Mouse (Mus musculus) midbrain, embryonic 12.5 days (tissue): Measurements from ENCODE around the gene Zmat1. TPM values are rescaled to one million over a fixed set of nuclear protein-coding genes. Genes with fewer than 3 reads are reported as not detected.

Experiments
- ATAC-seq: fragments of 200-750 bp; cut with Nextera tagmentation; 2 replicates; pipeline ENCODE4 v1.8.0; 2017; ENCODE audit warnings: low read depth, moderate TSS enrichment, moderate library complexity; ENCODE audit not compliant: low FRiP score
- H3K27ac ChIP-seq: fragments of 300-500 bp; sonication (generic); replicated peaks from 2 replicates; pipeline ENCODE4 v1.5.1; 2016; ENCODE audit warnings: mild to moderate bottlenecking
- H3K27me3 ChIP-seq: fragments of 300-500 bp; sonication (generic); 2 replicates; pipeline ENCODE4 v1.6.1; 2016; ENCODE audit warnings: mild to moderate bottlenecking
- H3K36me3 ChIP-seq: fragments of 300-500 bp; sonication (generic); 2 replicates; pipeline ENCODE4 v1.6.1; 2016
- H3K4me1 ChIP-seq: fragments of 300-500 bp; sonication (generic); 2 replicates; pipeline ENCODE4 v1.6.1; 2016
- H3K4me2 ChIP-seq: fragments of 300-500 bp; sonication (generic); replicated peaks from 2 replicates; pipeline ENCODE4 v1.6.1; 2016; ENCODE audit warnings: mild to moderate bottlenecking, moderate library complexity
- H3K4me3 ChIP-seq: fragments of 300-500 bp; sonication (generic); 2 replicates; pipeline ENCODE4 v1.5.1; 2016; ENCODE audit warnings: mild to moderate bottlenecking
- H3K9ac ChIP-seq: fragments of 300-500 bp; sonication (generic); replicated peaks from 2 replicates; pipeline ENCODE4 v1.6.1; 2016; ENCODE audit warnings: mild to moderate bottlenecking, moderate library complexity
- H3K9me3 ChIP-seq: fragments of 300-500 bp; sonication (generic); 2 replicates; pipeline ENCODE4 v1.6.1; 2016; ENCODE audit warnings: mild to moderate bottlenecking
- WGBS: fragments of 180-500 bp; shearing (Covaris S2); methylation state at CpG from one replicate; pipeline ENCODE4 v1.1.7; 2016; 5-methylcytosine and 5-hydroxymethylcytosine counted together
- polyA plus RNA-seq: library from polyadenylated mRNA; unstranded; fragments of >200 nt; fragmentation: Nextera tagmentation; extraction: Ambion mirVana; gene quantifications from 2 replicates; pipeline ENCODE4 v1.2.1, GENCODE M21; 2016

Zmat1 gene
- polyA plus RNA-seq, 1 experiment from 2014 or later: 7.3 TPM

DNA sequence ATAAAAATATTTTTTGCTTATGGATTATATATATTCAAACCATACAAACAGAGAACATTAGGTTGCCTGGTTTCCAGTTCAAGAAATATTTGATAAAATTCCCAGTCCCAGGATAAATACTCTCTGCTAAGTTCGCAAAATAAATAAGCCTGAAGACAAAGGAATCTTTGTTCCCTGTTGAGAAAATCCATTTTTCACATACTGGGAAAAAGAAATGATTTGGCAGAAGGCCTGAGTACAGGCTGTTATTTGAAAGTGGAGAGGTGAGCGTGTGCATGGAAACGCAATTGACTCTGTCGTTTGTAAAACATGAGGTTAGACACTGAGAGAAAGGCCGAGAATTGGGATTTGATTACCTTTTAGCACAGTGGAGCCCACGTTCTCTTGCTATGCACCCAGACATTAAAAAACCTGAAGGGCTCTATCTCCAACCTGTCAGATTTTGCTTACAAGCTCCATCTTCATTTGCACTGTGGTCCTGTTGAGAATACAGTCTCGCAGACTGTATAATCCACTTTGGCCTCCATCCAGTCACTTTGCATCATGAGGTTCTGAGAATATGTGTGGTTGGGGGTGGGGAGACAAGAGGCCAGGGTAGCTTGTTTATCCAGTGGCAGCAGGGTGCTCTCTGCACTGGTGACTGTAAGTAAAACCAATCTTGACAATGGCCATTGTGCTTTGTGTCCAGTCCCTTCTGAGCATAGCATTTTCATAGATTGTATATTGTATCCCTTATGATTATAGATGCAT, 85.2 kb downstream of the Zmat1 start:
- Histone ChIP-seq H3K9me3 (no peaks in the 10 kb centered on the region), H3K4me3 (no peak overlapping the region), H3K27me3 (no peaks in the 10 kb centered on the region; the same call in 1 of the 2 replicates), H3K9ac (no peak overlapping the region), H3K36me3 (no peaks in the 10 kb centered on the region), H3K4me1 (no peaks in the 10 kb centered on the region), H3K4me2 (no peak overlapping the region), H3K27ac (no peak overlapping the region)
- WGBS: 65% methylated on average over 7 of the region's 7 CpGs
- ATAC-seq: no peak

Other genes starting within 250 kb of the Zmat1 start
- gene Armcx2, start 200.0 kb downstream of the Zmat1 start, polyA plus RNA-seq: 85.0 and 89.8 TPM in 2 replicates
- 0.45 and 0.61 TPM in 2 replicates for gene Nxf2, start 44.5 kb downstream of the Zmat1 start, polyA plus RNA-seq
- gene Gm15023, start 168.4 kb upstream of the Zmat1 start, polyA plus RNA-seq: not detected in 2 replicates
- 7.3 and 8.4 TPM in 2 replicates for gene Tceal6, start 201.5 kb upstream of the Zmat1 start, polyA plus RNA-seq